Mouse (Mus musculus) layer of hippocampus, postnatal 25 days (tissue): ENCODE measurements around the gene Soat2. TPM values are rescaled to one million over a fixed set of nuclear protein-coding genes. Genes with fewer than 3 reads are reported as not detected.
"Not testable (repeated sequence)": the region's sequence is repeated elsewhere in the genome, so short reads cannot be mapped to it uniquely, and the experiment has no call there.

Source experiments
- DNase-seq, 2 experiments: peaks; one replicate each; pipeline ENCODE4 v3.0.0; 2022; ENCODE audit warnings: mixed read lengths in 2 of 2, low spot score in 1 of 2; ENCODE audit errors: extremely low spot score in 1 of 2
- total RNA-seq, 2 experiments: library from RNA; stranded (reverse); gene quantifications; 2 replicates each; pipeline ENCODE4 v1.2.3; 2021

Gene Soat2
- total RNA-seq, 2 experiments from 2014 or later: not detected

GRCm38 (mm10) chr15:102145330-102145729 lies 5.0 kb upstream of the Soat2 start:
- DNase-seq: no peak

- DNase-seq: no peak
Measured at GRCm38 (mm10) chr15:102146089-102146488, 4.2 kb upstream of the Soat2 start.

- peak in 1 of 2 experiments; percentile 45 for DNase-seq
Measured at GRCm38 (mm10) chr15:102146882-102147281, 3.4 kb upstream of the Soat2 start.

DNA sequence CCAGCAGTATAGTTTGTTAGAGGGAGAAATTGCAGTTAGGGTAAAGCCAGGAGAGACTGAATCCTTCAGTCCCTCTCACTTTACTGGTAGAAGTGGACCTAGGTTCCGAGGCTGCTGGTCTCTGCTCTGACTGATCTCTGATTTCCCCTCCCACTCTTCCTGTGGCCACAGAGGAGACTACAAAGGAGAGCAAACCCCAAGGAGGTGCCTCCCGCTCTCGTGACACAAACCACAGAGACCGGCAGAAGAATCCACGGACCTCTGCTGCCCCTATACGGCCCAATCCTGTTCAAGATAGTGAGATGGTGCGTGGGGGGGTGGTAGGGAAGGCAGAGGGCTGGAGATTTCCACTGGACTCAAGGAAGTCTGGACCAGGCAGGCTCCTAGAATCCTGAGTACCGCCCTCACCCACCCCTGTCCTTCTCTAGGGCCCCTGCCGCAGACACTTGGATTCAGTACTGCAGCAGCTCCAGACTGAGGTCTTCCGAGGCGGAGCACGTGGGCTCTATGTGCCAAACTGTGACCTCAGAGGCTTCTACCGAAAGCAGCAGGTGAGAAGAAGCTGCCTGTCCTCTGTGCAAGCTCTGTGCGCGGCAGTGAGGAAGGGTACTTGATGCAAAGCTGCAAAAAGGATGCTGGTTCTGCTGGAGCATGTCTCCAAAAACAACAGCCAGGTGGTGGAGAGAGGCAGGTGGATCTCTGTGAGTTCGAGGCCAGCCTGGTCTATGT lies 2.5 kb upstream of the Soat2 start:
- no peak for DNase-seq

DNA sequence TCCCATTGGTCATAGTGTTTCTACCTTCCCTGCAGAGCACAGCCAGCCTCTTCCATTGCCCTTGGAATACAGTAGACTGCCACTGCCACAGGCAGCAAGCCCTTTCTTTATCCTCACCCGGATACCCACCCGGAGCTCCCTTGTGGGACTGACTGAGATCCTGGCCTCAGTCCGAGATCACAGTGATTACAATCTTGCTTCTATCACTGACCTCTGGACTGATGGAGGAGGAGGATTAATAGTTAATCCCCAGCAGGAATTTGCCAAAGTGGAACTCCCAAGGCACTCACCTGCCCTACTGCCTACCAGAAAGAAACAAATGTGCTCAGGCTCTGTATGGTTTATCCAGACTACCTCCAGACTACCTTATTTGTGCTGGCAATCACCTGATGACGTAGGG lies 765 bp upstream of the Soat2 start:
- no peak for DNase-seq

GRCm38 (mm10) chr15:102152646-102153045 lies 2.3 kb downstream of the Soat2 start:
- no peak for DNase-seq

DNA sequence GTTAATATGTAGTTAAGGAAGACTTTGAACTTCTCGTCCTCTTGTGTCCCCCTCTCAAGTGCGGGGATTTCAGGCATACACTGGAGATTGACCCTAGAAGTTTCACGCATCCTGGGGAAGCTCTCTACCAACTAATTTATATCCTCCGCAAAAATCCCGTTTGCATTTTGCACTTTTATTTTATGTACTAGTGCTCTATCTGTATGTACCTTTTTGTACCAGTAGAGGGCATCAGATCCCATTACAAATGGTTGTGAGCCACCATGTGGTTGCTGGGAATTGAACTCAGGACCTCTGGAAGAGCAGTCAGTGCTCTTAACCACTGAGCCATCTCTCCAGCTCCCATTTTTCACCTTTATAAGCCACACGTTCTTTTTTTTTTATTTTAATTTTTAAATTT lies 4.7 kb downstream of the Soat2 start:
- DNase-seq: not testable (repeated sequence)

DNA sequence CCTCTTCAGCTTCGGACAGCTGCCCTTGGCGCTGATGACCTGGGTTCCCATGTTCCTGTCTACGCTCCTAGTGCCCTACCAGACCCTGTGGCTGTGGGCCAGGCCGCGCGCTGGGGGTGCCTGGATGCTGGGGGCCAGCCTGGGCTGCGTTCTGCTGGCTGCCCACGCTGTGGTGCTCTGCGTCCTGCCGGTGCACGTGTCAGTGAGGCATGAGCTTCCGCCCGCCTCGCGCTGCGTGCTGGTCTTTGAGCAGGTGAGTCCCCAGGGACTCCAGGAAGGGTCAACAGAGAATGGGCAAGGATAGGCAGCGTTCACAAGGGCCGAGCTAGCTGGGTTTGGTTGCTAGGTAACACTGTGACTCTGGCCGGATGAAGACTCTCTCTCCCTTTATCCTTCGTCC lies 6.5 kb downstream of the Soat2 start:
- no peak for DNase-seq

DNA sequence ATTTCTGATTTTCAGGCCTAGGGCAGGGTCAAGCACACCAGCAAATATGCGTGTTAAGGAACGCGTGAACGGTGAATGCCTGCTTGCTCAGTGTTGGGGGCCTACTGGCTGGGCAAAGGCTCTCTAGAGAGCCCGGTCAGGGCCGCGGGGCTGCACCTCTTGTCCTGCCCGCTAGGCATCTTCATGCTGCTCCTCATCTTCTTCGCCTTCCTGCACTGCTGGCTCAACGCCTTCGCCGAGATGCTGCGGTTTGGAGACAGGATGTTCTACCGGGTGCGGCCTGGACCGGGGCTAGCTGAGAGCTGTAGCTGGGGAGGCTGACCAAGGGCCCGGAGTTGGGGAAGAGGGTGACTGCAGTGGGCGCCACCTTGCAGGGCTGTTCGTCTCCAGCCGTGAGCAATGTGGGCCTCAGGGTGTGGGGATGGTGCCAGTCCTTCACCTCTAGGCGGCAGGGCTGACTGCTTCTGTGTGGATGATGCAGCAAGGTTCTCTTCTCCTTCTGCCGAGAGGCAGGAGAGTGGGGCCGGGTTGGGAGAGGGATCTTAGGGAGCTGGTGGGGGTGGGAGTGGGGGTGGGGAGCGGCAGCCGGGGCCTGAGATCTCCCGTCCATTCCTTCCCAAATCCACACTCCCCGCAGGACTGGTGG lies 10.2 kb downstream of the Soat2 start:
- DNase-seq: no peak

DNA sequence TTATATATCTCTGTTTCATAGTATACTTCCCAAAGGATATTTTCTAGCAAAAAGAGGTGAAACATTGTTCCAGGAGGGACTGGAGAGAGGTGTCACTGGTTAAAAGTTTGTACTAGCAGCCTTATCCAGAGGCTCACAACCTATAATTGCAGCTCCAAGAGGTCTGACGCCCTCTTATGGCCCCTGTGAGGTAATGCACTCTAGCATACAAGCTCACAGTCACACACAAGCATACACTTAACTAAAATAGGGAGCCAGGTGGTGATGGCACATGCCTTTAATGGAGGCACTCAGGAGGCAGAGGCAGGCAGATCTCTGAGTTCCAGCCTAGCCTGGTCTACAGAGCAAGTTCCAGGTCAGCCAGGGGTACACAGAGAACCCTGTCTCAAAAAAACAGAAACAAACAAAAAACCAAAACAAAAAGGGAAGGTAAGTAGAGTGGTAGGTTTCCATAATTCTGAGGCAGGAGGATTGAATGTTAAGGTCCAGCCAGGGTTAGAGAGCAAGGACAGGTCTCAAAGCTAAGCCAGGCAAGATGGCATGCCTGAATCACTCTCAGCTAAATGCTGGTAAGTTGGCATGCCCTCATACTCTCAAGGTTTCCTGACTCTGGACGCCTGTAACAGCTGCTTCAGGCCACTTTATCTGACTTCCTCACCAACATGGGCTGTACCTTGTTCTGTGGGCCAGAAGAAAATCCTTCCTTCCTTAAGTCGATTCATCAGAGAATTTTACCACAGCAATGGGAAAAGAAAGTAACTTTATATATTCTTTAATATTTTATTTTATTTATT lies 13.8 kb downstream of the Soat2 start:
- no peak for DNase-seq

DNA sequence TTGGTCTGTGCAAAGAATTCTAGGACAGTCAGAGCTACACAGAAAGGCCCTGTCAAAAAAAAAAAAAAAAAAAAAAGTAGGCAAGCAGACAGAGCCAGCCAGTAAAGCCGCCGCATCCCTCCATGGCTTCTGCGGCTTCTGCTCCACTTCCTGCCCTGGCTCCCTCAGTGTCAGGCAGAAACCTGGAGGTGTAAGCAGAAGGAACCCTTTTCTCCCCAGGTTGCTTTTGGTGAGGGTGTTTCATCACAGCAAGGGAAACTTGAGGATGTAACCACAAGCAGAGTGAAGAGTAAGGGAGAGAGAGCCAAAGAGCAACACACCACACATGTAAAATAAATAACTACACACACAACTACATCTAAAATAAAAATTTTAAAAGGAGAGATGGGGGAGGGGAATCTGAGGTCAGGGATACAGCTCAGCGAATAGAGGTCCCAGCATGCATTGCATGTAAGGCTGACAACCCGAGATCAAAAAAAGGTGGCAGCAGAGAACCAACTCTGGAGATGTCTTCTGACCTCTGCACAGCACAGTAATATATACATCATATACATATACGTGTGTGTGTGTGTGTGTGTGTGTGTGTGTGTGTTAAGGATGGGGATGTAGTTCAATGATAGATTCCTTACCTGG lies 15.3 kb downstream of the Soat2 start:
- no peak for DNase-seq

DNA sequence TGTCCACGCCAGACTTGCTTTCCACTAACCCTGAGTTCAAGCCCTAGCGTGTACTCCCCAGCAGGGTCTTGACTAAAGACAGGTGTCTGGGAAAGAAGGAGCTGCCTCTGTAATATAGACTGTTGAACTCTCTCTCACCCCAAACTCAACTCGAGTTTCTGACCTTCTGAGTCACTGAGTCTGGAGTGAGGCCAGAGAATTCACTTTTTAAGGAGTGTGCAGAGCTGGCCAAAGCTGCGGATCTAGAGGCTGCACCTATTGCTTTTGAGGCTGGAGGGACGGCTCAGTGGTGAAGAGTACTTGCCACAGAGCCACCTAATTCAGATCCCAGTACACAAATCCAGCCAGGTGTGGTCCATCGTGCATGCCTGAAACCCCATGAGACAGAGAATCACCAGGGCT lies 17.3 kb downstream of the Soat2 start:
- no peak for DNase-seq

DNA sequence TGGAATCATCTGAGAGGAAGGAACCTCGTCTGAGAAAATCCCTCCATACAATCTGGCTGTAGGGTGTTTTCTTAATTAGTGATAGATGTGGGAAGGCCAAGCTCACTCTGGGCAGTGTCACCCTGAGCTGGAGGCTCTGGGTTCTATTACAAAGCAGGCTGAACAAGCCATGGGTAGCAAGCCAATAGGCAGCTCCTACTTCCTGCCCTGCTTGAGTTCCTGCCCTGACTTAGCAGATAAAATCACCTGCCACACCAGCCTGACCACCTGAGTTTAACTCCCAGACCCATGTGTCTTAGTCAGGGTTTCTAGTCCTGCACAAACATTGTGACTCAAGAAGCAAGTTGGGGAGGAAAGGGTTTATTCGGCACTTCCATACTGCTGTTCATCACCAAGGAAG lies 18.7 kb downstream of the Soat2 start:
- no peak for DNase-seq

GRCm38 (mm10) chr15:102173581-102173980 lies 23.3 kb downstream of the Soat2 start:
- DNase-seq: no peak

GRCm38 (mm10) chr15:102175736-102176319 lies 25.5 kb downstream of the Soat2 start:
- DNase-seq: no peak

- DNase-seq: no peak
Measured at GRCm38 (mm10) chr15:102176571-102177316, 26.4 kb downstream of the Soat2 start.

- DNase-seq: no peak
Measured at GRCm38 (mm10) chr15:102177417-102177816, 27.1 kb downstream of the Soat2 start.

GRCm38 (mm10) chr15:102178279-102178678 lies 28.0 kb downstream of the Soat2 start:
- peak; percentile 77 to 95 for DNase-seq

GRCm38 (mm10) chr15:102179106-102179505 lies 28.8 kb downstream of the Soat2 start:
- DNase-seq: no peak

DNA sequence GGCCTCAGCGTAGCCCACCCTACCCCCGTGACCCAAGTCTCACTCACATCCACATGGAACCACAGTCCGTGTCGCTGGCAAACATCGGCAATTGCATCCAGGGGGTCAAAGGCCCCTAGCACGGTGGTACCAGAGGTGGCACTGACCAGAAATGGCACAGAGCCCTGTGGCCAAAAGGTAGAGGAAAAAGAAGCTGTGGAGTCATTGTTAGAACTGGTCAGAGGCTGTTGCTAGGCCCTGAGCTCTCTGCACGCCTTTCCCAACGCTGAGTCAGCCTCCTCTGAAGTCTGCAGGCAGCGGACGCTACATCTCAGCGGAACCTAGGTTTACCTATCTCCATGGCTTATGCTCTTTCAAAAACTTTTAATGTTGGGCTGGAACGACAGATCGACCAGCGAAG lies 29.6 kb downstream of the Soat2 start:
- no peak for DNase-seq
